Mouse (Mus musculus) kidney, embryonic 14.5 days (tissue): ENCODE measurements at regions not wholly inside any gene's neighbourhood (a gene's known extent, or its start where the extent isn't known, plus 50 kb on each side); places are given as distances from the start of the nearest gene placed in this dataset.
A peak's percentile ranks its signal among the peaks of the same experiment; 100 is the strongest.

ENCODE experiments used
- ATAC-seq: fragments of 200-750 bp; cut with Nextera tagmentation; 2 replicates; pipeline ENCODE4 v1.8.0; 2017; ENCODE audit warnings: moderate number of reproducible peaks, mild to moderate bottlenecking, moderate TSS enrichment, moderate library complexity; ENCODE audit not compliant: low FRiP score, low TSS enrichment
- H3K27ac ChIP-seq: fragments of 300-500 bp; sonication (generic); 2 replicates; pipeline ENCODE4 v1.5.1; 2014; ENCODE audit warnings: low read depth, mild to moderate bottlenecking, low read length, moderate library complexity, mixed read lengths
- H3K27me3 ChIP-seq: fragments of 300-500 bp; sonication (generic); 2 replicates; pipeline ENCODE4 v1.6.1; 2014; ENCODE audit warnings: mild to moderate bottlenecking, low read length; ENCODE audit not compliant: control insufficient read depth, insufficient read depth
- H3K36me3 ChIP-seq: fragments of 300-500 bp; sonication (generic); 2 replicates; pipeline ENCODE4 v1.6.1; 2014; ENCODE audit warnings: low read length, mixed read lengths; ENCODE audit not compliant: control insufficient read depth, insufficient read depth
- H3K4me1 ChIP-seq: fragments of 300-500 bp; sonication (generic); 2 replicates; pipeline ENCODE4 v1.6.1; 2014; ENCODE audit warnings: low read length, mixed read lengths; ENCODE audit not compliant: control insufficient read depth, insufficient read depth
- H3K4me2 ChIP-seq: fragments of 300-500 bp; sonication (generic); replicated peaks from 2 replicates; pipeline ENCODE4 v1.6.1; 2014; ENCODE audit warnings: low read depth, mild to moderate bottlenecking, low read length
- H3K4me3 ChIP-seq: fragments of 300-500 bp; sonication (generic); 2 replicates; pipeline ENCODE4 v1.5.1; 2014; ENCODE audit warnings: mild to moderate bottlenecking, low read length
- H3K9ac ChIP-seq: fragments of 300-500 bp; sonication (generic); 2 replicates; pipeline ENCODE4 v1.6.1; 2014; ENCODE audit warnings: low read depth, mild to moderate bottlenecking, low read length, moderate library complexity
- H3K9me3 ChIP-seq: fragments of 300-500 bp; sonication (generic); 2 replicates; pipeline ENCODE4 v1.6.1; 2016; ENCODE audit warnings: low read length; ENCODE audit not compliant: control insufficient read depth
- WGBS: fragments of 180-500 bp; shearing (Covaris S2); extraction: QIAGEN DNeasy Blood & Tissue Kit; methylation state at CpG from one replicate; pipeline ENCODE4 v1.1.7; 2014; 5-methylcytosine and 5-hydroxymethylcytosine counted together

GRCm38 (mm10) chr12:58653222-58653621, 358.6 kb downstream of the Sec23a start:
- Histone ChIP-seq H3K4me2 (no peak overlapping the region), H3K9ac (no peak overlapping the region), H3K27me3 (no peaks in the 10 kb centered on the region), H3K9me3 (no peaks in the 10 kb centered on the region), H3K27ac (no peak overlapping the region), H3K4me1 (no peaks in the 10 kb centered on the region), H3K4me3 (no peak overlapping the region), H3K36me3 (no peaks in the 10 kb centered on the region)
- WGBS: 57% methylated on average over 6 of the region's 6 CpGs
- no peak for ATAC-seq

GRCm38 (mm10) chr12:58652701-58653100, 359.1 kb downstream of the Sec23a start:
- Histone ChIP-seq H3K4me1 (no peaks in the 10 kb centered on the region), H3K4me3 (no peak overlapping the region), H3K9me3 (no peaks in the 10 kb centered on the region), H3K27ac (no peak overlapping the region), H3K36me3 (no peaks in the 10 kb centered on the region), H3K4me2 (no peak overlapping the region), H3K27me3 (no peaks in the 10 kb centered on the region), H3K9ac (no peak overlapping the region)
- 94% methylated on average over 4 of the region's 4 CpGs for WGBS
- no peak for ATAC-seq

- H3K36me3 ChIP-seq: no peaks in the 10 kb centered on the region
- H3K9ac ChIP-seq: no peak overlapping the region
- H3K4me1 ChIP-seq: no peaks in the 10 kb centered on the region
- H3K27ac ChIP-seq: no peak overlapping the region
- WGBS: 18% methylated on average over 4 of the region's 4 CpGs
- H3K4me3 ChIP-seq: no peak overlapping the region
- H3K27me3 ChIP-seq: no peaks in the 10 kb centered on the region
- no peak overlapping the region for H3K4me2 ChIP-seq
- peak; percentile 60; the same call in 1 of the 2 replicates for ATAC-seq
- H3K9me3 ChIP-seq: no peaks in the 10 kb centered on the region
Measured at GRCm38 (mm10) chr12:58648322-58648721, 363.5 kb downstream of the Sec23a start.

GRCm38 (mm10) chr12:58643843-58644242, 368.0 kb downstream of the Sec23a start:
- H3K9ac ChIP-seq: no peak overlapping the region
- no peaks in the 10 kb centered on the region for H3K9me3 ChIP-seq
- no peaks in the 10 kb centered on the region for H3K4me1 ChIP-seq
- ATAC-seq: no peak
- no peaks in the 10 kb centered on the region for H3K36me3 ChIP-seq
- WGBS: 62% methylated on average over 3 of the region's 3 CpGs
- no peaks in the 10 kb centered on the region for H3K27me3 ChIP-seq
- H3K27ac ChIP-seq: no peak overlapping the region
- no peak overlapping the region for H3K4me3 ChIP-seq
- no peak overlapping the region for H3K4me2 ChIP-seq

- Histone ChIP-seq H3K4me3 (no peak overlapping the region), H3K27ac (no peak overlapping the region), H3K36me3 (no peaks in the 10 kb centered on the region), H3K4me2 (no peak overlapping the region), H3K27me3 (no peaks in the 10 kb centered on the region), H3K9me3 (no peaks in the 10 kb centered on the region), H3K4me1 (no peaks in the 10 kb centered on the region), H3K9ac (no peak overlapping the region)
- no peak for ATAC-seq
- WGBS: 75% methylated on average over 1 of the region's 1 CpGs
Measured at GRCm38 (mm10) chr12:58639478-58639877, 370.4 kb upstream of the Clec14a start.

- ATAC-seq: no peak
- Histone ChIP-seq H3K27ac (no peak overlapping the region), H3K4me3 (no peak overlapping the region), H3K4me1 (no peaks in the 10 kb centered on the region), H3K9me3 (no peaks in the 10 kb centered on the region), H3K36me3 (no peaks in the 10 kb centered on the region), H3K9ac (no peak overlapping the region), H3K4me2 (no peak overlapping the region), H3K27me3 (no peaks in the 10 kb centered on the region)
- WGBS: 70% methylated on average over 3 of the region's 3 CpGs
Measured at GRCm38 (mm10) chr12:58638260-58638659, 369.2 kb upstream of the Clec14a start.

GRCm38 (mm10) chr12:58632529-58632928, 363.4 kb upstream of the Clec14a start:
- Histone ChIP-seq H3K27me3 (no peaks in the 10 kb centered on the region), H3K27ac (no peak overlapping the region), H3K4me2 (no peak overlapping the region), H3K4me3 (no peak overlapping the region), H3K9me3 (no peaks in the 10 kb centered on the region), H3K9ac (no peak overlapping the region), H3K36me3 (no peaks in the 10 kb centered on the region), H3K4me1 (no peaks in the 10 kb centered on the region)
- no peak for ATAC-seq
- WGBS: 96% methylated on average over 3 of the region's 3 CpGs

GRCm38 (mm10) chr12:58628817-58629216, 359.7 kb upstream of the Clec14a start:
- Histone ChIP-seq H3K4me2 (no peak overlapping the region), H3K4me3 (no peak overlapping the region), H3K9ac (no peak overlapping the region), H3K36me3 (no peaks in the 10 kb centered on the region), H3K4me1 (no peaks in the 10 kb centered on the region), H3K27ac (no peak overlapping the region), H3K9me3 (no peaks in the 10 kb centered on the region), H3K27me3 (no peaks in the 10 kb centered on the region)
- WGBS: 75% methylated on average over 5 of the region's 5 CpGs
- ATAC-seq: no peak

- no peak for ATAC-seq
- Histone ChIP-seq H3K27ac (no peak overlapping the region), H3K4me1 (no peaks in the 10 kb centered on the region), H3K9ac (no peak overlapping the region), H3K36me3 (no peaks in the 10 kb centered on the region), H3K27me3 (no peaks in the 10 kb centered on the region), H3K4me3 (no peak overlapping the region), H3K4me2 (no peak overlapping the region), H3K9me3 (no peaks in the 10 kb centered on the region)
- WGBS: 62% methylated on average over 2 of the region's 2 CpGs
Measured at GRCm38 (mm10) chr12:58625144-58625543, 356.1 kb upstream of the Clec14a start.
